Mouse (Mus musculus): Measurements from ENCODE around the gene Cdh12.

GRCm38 (mm10) chr15:20772289-20772688 lies 323.2 kb downstream of the Cdh12 start:
- no peak for TF ChIP-seq E2F4 (IDR thresholded peaks at IDR 0.05; ENCODE audit: insufficient read depth)
- no peak for TF ChIP-seq POLR2A (IDR thresholded peaks at IDR 0.05; ENCODE audit: insufficient read length, low read depth)
- TF ChIP-seq MAX (IDR thresholded peaks at IDR 0.05; ENCODE audit: low read depth), result no peak
- TF ChIP-seq MYOD1 (IDR thresholded peaks at IDR 0.05; ENCODE audit: control insufficient read depth in 1 of 3, insufficient read length in 2 of 3, low read depth in 2 of 3), result no peak
- no peak for TF ChIP-seq TCF12 (IDR thresholded peaks at IDR 0.05; ENCODE audit: insufficient read depth, poor library complexity, severe bottlenecking)
- no peak for TF ChIP-seq POLR2AphosphoS2 (IDR thresholded peaks at IDR 0.05; ENCODE audit: insufficient read length, low read depth)
- no peak for TF ChIP-seq CEBPB (IDR thresholded peaks at IDR 0.05; ENCODE audit: insufficient read depth, poor library complexity, severe bottlenecking)
- no peak for TF ChIP-seq SRF (IDR thresholded peaks at IDR 0.05; ENCODE audit: control insufficient read depth, insufficient read length, low read depth)
- TF ChIP-seq USF1 (IDR thresholded peaks at IDR 0.05; ENCODE audit: low read depth), result no peak
- no peak for TF ChIP-seq MYOG (IDR thresholded peaks at IDR 0.05; ENCODE audit: control insufficient read depth in 1 of 3, insufficient read depth in 1 of 3, insufficient read length in 2 of 3, low read depth in 2 of 3)
- TF ChIP-seq REST (IDR thresholded peaks at IDR 0.05; ENCODE audit: insufficient read depth, insufficient read length), result no peak
- no peak for TF ChIP-seq TCF3 (IDR thresholded peaks at IDR 0.05; ENCODE audit: insufficient read length, low read depth)
